Mouse (Mus musculus) kidney, postnatal 4 days (tissue): ENCODE measurements around the gene Slc16a5.
"Not testable (repeated sequence)": the region's sequence is repeated elsewhere in the genome, so short reads cannot be mapped to it uniquely, and the experiment has no call there.

ENCODE experiments used
- DNase-seq, 2 experiments: peaks; one replicate each; pipeline ENCODE4 v3.0.0; 2021; ENCODE audit warnings: mixed read lengths in 2 of 2

The Slc16a5 gene

GRCm38 (mm10) chr11:115483278-115483677 is 21.0 kb downstream of the Slc16a5 start:
- DNase-seq, result no peak

GRCm38 (mm10) chr11:115483726-115484125 is 21.5 kb downstream of the Slc16a5 start:
- DNase-seq, result peak; percentile 85

- DNase-seq, result no peak
Observed at GRCm38 (mm10) chr11:115485155-115485554, 22.9 kb downstream of the Slc16a5 start.

GRCm38 (mm10) chr11:115488551-115489104 is 26.4 kb downstream of the Slc16a5 start:
- DNase-seq, result no peak

GRCm38 (mm10) chr11:115490441-115491355 is 28.4 kb downstream of the Slc16a5 start:
- DNase-seq, result no peak

GRCm38 (mm10) chr11:115491356-115492083 is 29.2 kb downstream of the Slc16a5 start, which contains the start of gene Nt5c:
Nt5c (minus strand) TSS chr11:115491862.
- DNase-seq, result peak; percentile 80 to 90

- DNase-seq, result no peak
Observed at GRCm38 (mm10) chr11:115492387-115492786, 30.1 kb downstream of the Slc16a5 start.

- DNase-seq, result not testable (repeated sequence)
Observed at GRCm38 (mm10) chr11:115496559-115496958, 34.3 kb downstream of the Slc16a5 start.

GRCm38 (mm10) chr11:115502636-115503035 is 40.4 kb downstream of the Slc16a5 start:
- DNase-seq, result no peak

GRCm38 (mm10) chr11:115506586-115506985 is 44.3 kb downstream of the Slc16a5 start:
- DNase-seq, result no peak

- no peak for DNase-seq
Observed at GRCm38 (mm10) chr11:115508061-115508460, 45.8 kb downstream of the Slc16a5 start.

- peak; percentile 42 to 61 for DNase-seq
Observed at GRCm38 (mm10) chr11:115509773-115510506, 47.7 kb downstream of the Slc16a5 start.

GRCm38 (mm10) chr11:115510507-115510888 is 48.2 kb downstream of the Slc16a5 start:
- no peak for DNase-seq

GRCm38 (mm10) chr11:115511121-115511520 is 48.8 kb downstream of the Slc16a5 start:
- DNase-seq, result no peak

- no peak for DNase-seq
Observed at GRCm38 (mm10) chr11:115512004-115512403, 49.7 kb downstream of the Slc16a5 start.

GRCm38 (mm10) chr11:115512407-115513183 is 50.3 kb downstream of the Slc16a5 start:
- DNase-seq, result peak in 1 of 2 experiments; percentile 40

- peak; percentile 57 to 78 for DNase-seq
Observed at GRCm38 (mm10) chr11:115513271-115514237, 51.3 kb downstream of the Slc16a5 start.

- DNase-seq, result peak; percentile 96 to 98
Observed at GRCm38 (mm10) chr11:115514238-115514663, 52.0 kb downstream of the Slc16a5 start, which contains the start of gene Jpt1. Jpt1 (minus strand) TSS chr11:115514387.

GRCm38 (mm10) chr11:115515021-115515420 is 52.7 kb downstream of the Slc16a5 start:
- DNase-seq, result no peak

- DNase-seq, result no peak
Observed at GRCm38 (mm10) chr11:115516942-115517341, 54.7 kb downstream of the Slc16a5 start.
